Mouse (Mus musculus) limb, embryonic 15.5 days (tissue): ENCODE data around the gene Ppcs. TPM values are rescaled to one million over a fixed set of nuclear protein-coding genes. Genes with fewer than 3 reads are reported as not detected.

Experiments used
- ATAC-seq: fragments of 200-750 bp; cut with Nextera tagmentation; 2 replicates; pipeline ENCODE4 v1.8.0; 2017; ENCODE audit warnings: low read depth, moderate TSS enrichment; ENCODE audit not compliant: insufficient number of reproducible peaks, low FRiP score, low TSS enrichment
- H3K27ac ChIP-seq: fragments of 300-500 bp; sonication (generic); 2 replicates; pipeline ENCODE4 v1.5.1; 2015; ENCODE audit warnings: moderate library complexity, mild to moderate bottlenecking, inconsistent platforms
- H3K27me3 ChIP-seq: fragments of 300-500 bp; sonication (generic); 2 replicates; pipeline ENCODE4 v1.6.1; 2015; ENCODE audit warnings: inconsistent platforms
- H3K36me3 ChIP-seq: fragments of 300-500 bp; sonication (generic); 2 replicates; pipeline ENCODE4 v1.6.1; 2015; ENCODE audit warnings: inconsistent platforms
- H3K4me1 ChIP-seq: fragments of 300-500 bp; sonication (generic); 2 replicates; pipeline ENCODE4 v1.6.1; 2015; ENCODE audit warnings: inconsistent platforms
- H3K4me2 ChIP-seq: fragments of 300-500 bp; sonication (generic); 2 replicates; pipeline ENCODE4 v1.6.1; 2015; ENCODE audit warnings: mild to moderate bottlenecking, inconsistent platforms
- H3K4me3 ChIP-seq: fragments of 300-500 bp; sonication (generic); 2 replicates; pipeline ENCODE4 v1.5.1; 2015; ENCODE audit warnings: mild to moderate bottlenecking, inconsistent platforms
- H3K9ac ChIP-seq: fragments of 300-500 bp; sonication (generic); 2 replicates; pipeline ENCODE4 v1.6.1; 2015; ENCODE audit warnings: inconsistent platforms
- H3K9me3 ChIP-seq: fragments of 300-500 bp; sonication (generic); 2 replicates; pipeline ENCODE4 v1.6.1; 2016; ENCODE audit warnings: inconsistent platforms
- WGBS: fragments of 180-500 bp; shearing (Covaris S2); methylation state at CpG from one replicate; pipeline ENCODE4 v1.1.7; 2015; 5-methylcytosine and 5-hydroxymethylcytosine counted together
- polyA plus RNA-seq: library from polyadenylated mRNA; unstranded; fragments of >200 nt; fragmentation: Nextera tagmentation; extraction: Ambion mirVana; gene quantifications from 2 replicates; pipeline ENCODE4 v1.2.1, GENCODE M21; 2015

Ppcs gene
- polyA plus RNA-seq, 1 experiment from 2014 or later: 26.6 TPM

DNA sequence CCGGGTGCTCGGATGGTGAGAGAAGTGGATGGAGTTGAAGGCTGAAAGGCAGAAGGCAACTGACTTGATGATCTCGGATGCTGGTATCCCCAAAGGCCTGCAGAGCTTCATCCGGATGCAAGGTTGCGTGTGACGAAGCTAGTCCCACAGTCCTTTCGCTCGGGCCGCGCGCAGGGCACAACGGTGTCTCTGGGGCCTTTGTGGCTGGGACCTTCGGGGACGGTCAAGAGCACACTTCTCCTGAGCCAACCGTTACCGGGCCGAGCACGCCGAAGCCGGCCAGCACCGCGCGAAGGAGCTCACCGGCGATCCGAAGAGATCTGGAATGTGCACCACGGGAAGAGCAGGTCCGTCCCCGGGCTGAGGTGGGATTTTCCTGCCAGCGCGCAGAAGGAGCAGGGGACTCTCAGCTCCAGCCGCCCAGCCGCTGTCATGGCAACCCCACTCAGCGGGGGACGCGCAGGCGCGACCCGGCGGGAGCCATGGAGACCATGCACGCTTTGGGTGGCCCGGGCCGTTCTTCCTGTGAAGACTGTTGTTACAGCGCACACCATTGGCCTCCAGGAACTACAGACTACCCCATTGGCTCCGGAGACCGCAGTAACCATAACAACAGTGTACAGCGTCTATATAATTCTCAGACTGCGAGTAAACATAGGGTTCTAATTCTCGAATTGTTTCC is 7.0 kb downstream of the Ppcs start, which contains the start of gene Ccdc30:
Gene Ccdc30 (minus strand): TSS at position 450 of the 682 bp plus-strand sequence.
- no peaks in the 10 kb centered on the region for H3K9me3 ChIP-seq
- WGBS: under 1% methylated on average over 49 of the region's 49 CpGs
- H3K27me3 ChIP-seq: no peaks in the 10 kb centered on the region
- no peak within 1 kb of the TSS for H3K27ac ChIP-seq
- ATAC-seq: peak; percentile 95
- H3K9ac ChIP-seq: 0 out of 2 replicates have a peak within 1 kb of the TSS, but pooled peaks have one; percentile 35
- H3K4me2 ChIP-seq: peak within 1 kb of the TSS; percentile 95
- peaks cover 13% of the 10 kb centered on the region for H3K4me1 ChIP-seq
- H3K4me3 ChIP-seq: peak within 1 kb of the TSS; percentile 57
- peaks cover 11% of the 10 kb centered on the region; the same call in 1 of the 2 replicates for H3K36me3 ChIP-seq

DNA sequence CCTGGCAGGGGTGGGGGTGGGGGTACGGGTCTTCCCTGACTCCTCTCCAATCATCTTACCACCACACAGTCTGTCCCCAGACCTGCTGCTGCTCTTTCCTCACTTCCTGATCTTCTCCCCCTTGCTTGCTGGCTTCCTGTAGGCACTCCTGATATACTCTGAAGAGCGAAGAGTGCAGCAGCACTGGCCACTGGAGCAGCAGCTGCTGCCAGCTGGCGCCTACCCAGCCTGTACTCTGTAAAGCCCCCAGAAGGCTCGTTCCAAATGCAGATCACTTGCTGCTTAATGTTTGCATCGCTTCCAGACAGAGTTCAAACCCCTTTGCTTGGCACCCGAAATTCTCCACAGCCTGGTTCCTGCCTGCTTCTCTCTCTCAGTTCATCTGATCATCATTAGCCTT is 9.4 kb downstream of the Ppcs start:
- no peak overlapping the region for H3K9ac ChIP-seq
- no peak for ATAC-seq
- H3K4me2 ChIP-seq: no peak overlapping the region
- no peak overlapping the region for H3K27ac ChIP-seq
- no peaks in the 10 kb centered on the region for H3K27me3 ChIP-seq
- H3K36me3 ChIP-seq: no peaks in the 10 kb centered on the region
- peaks cover 13% of the 10 kb centered on the region for H3K4me1 ChIP-seq
- no peaks in the 10 kb centered on the region for H3K9me3 ChIP-seq
- WGBS: 44% methylated on average over 6 of the region's 6 CpGs
- H3K4me3 ChIP-seq: no peak overlapping the region

DNA sequence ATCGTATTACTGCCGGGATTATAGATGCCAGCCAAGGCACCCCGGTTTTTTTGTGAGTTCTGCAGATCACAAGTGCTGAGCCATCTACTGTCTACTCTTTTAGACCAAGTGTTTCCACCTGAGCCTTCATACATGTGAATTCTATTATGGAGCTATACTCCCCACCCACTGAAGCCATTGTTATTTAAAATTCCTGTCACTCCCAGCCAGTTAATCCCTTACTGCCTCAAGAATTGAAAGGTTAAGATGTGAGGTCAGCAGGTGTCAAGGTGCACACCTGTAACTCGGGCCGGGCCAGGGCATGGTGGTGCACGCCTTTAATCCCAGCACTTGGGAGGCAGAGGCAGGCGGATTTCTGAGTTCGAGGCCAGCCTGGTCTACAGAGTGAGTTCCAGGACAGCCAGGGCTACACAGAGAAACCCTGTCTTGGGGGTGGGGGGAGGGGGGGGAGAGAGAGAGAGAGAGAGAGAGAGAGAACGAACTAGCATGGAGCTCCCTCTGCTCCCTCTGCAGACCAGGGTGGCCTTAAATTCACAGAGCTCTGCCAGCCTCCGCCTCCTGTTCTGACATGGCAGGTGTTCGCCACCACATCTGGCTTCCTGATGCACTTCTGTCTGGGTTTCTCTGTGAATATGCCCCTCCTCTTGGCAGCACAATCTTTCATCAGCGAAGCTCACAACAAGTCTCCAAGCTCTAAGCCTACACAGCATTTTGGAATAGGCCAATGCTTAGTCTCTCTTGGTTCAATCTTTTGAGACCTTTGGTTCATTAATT is 10.2 kb downstream of the Ppcs start:
- Histone ChIP-seq H3K27me3 (no peaks in the 10 kb centered on the region), H3K9me3 (no peaks in the 10 kb centered on the region), H3K4me1 (peaks cover 13% of the 10 kb centered on the region), H3K27ac (no peak overlapping the region), H3K4me2 (no peak overlapping the region), H3K9ac (no peak overlapping the region), H3K36me3 (no peaks in the 10 kb centered on the region), H3K4me3 (no peak overlapping the region)
- WGBS: 71% methylated on average over 12 of the region's 12 CpGs
- no peak for ATAC-seq

DNA sequence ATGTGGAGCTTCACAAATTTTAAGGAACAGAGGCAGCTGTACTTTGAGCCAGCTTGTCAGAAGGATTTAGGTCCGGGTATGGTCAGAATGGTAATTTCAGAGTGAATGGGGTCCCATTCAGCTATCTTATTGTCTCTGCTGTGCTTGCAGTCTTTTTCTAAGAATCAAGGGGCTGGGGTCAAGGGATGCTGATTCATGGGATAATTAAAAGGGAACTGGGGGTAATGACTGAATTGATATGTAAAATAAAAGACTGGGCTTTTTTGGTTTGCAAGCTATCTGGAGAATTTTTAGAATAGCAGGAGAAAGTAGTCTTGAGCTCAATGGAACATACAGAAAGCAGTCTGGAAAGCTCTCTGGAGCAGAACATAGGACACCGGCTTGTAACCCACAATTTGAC is 18.8 kb downstream of the Ppcs start:
- no peaks in the 10 kb centered on the region for H3K27me3 ChIP-seq
- H3K27ac ChIP-seq: no peak overlapping the region
- 94% methylated on average over 2 of the region's 2 CpGs for WGBS
- no peak overlapping the region for H3K4me3 ChIP-seq
- H3K4me2 ChIP-seq: no peak overlapping the region
- no peak for ATAC-seq
- peaks cover 7% of the 10 kb centered on the region; the same call in 1 of the 2 replicates for H3K9me3 ChIP-seq
- H3K9ac ChIP-seq: no peak overlapping the region
- 0 out of 2 replicates have a peak, but pooled peaks cover 3% of the 10 kb centered on the region for H3K36me3 ChIP-seq
- H3K4me1 ChIP-seq: no peaks in the 10 kb centered on the region

DNA sequence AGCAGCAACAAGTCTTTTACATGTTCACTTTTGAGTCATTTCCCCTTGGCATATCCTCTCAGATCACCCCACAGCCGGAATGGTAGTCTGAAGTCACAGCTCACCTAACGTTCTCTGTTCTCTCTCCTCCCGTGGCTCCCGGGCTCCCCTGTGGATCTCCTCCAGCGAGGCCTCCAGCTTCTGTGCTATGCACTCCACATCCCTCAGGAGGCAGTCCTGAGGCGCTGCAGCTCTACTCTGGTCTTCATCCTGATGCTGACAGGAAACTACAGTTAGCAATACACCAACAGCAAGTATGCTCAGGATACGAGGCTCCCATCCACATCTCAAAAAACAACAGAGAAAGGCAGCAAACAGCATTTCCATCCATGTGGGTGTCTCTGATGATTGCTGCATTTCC is 21.3 kb downstream of the Ppcs start:
- ATAC-seq: no peak
- Histone ChIP-seq H3K27me3 (no peaks in the 10 kb centered on the region), H3K4me2 (no peak overlapping the region), H3K4me1 (no peaks in the 10 kb centered on the region), H3K9ac (no peak overlapping the region), H3K9me3 (peaks cover 7% of the 10 kb centered on the region; the same call in 1 of the 2 replicates), H3K4me3 (no peak overlapping the region), H3K36me3 (0 out of 2 replicates have a peak, but pooled peaks cover 3% of the 10 kb centered on the region), H3K27ac (no peak overlapping the region)
- WGBS: 55% methylated on average over 7 of the region's 7 CpGs

DNA sequence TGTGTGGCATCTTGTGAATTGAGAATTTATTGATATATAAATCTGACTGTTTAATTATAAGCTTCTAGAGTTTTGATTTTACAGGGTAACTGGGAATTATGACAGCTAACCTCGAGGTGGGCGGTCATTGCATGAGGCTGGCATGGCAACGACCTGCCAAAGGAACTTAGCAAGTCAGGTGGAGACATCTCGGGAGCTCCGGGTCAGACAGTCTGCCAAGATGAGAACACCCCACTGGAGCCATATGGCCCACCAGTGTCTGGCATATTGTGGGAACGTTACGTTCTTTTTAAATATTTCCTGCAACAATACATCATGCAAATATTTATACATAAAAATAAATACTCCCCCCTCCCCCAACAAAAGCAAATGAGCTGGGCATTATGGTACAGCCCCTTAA is 23.5 kb downstream of the Ppcs start:
- Histone ChIP-seq H3K4me2 (no peak overlapping the region), H3K27ac (no peak overlapping the region), H3K4me3 (no peak overlapping the region), H3K36me3 (0 out of 2 replicates have a peak, but pooled peaks cover 3% of the 10 kb centered on the region), H3K27me3 (no peaks in the 10 kb centered on the region), H3K9ac (no peak overlapping the region), H3K4me1 (no peaks in the 10 kb centered on the region), H3K9me3 (peaks cover 7% of the 10 kb centered on the region; the same call in 1 of the 2 replicates)
- WGBS: 80% methylated on average over 7 of the region's 7 CpGs
- no peak for ATAC-seq

DNA sequence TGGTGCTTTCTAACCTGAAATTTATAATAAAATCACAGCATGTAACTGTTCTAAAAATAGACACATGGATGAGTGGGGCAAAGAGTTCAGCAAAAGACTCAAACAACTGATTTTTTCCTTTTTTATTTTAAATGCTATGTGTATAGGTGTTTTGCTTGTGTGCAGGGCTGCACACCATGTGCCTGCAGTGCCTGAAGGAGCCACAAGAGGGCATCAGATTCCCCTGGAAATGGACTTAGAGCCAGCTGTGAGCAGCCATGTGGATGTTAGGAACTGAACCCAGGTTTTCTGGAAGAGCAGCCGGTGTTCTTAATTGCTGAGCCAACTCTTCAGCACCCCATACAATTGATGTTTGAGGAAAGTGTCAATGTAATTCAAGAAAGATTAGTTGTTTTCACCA is 31.9 kb downstream of the Ppcs start:
- H3K4me3 ChIP-seq: no peak overlapping the region
- no peaks in the 10 kb centered on the region for H3K36me3 ChIP-seq
- no peak overlapping the region for H3K27ac ChIP-seq
- no peaks in the 10 kb centered on the region for H3K4me1 ChIP-seq
- no peak for ATAC-seq
- H3K4me2 ChIP-seq: no peak overlapping the region
- no peak overlapping the region for H3K9ac ChIP-seq
- 83% methylated on average over 1 of the region's 1 CpGs for WGBS
- no peaks in the 10 kb centered on the region for H3K27me3 ChIP-seq
- H3K9me3 ChIP-seq: no peaks in the 10 kb centered on the region

DNA sequence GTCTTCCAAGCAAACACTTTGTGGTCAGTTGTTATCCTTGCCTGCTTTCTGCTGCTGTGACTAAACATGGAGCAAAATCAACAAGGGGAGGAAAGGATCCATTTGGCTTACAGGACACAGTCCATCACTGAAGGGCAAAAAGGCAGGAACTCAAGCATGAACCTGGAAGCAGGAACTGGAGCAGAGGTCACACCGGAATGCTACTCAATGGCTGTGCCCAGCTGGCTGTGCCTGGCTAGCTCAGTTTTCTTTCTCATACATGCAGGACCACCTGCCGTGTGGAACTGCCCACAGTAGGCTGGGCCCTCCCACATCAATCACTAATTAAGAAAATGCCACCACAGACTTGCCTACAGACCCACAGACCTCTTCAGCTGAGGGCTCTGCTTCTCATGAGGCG is 33.0 kb downstream of the Ppcs start:
- H3K4me2 ChIP-seq: no peak overlapping the region
- ATAC-seq: no peak
- no peak overlapping the region for H3K9ac ChIP-seq
- 61% methylated on average over 3 of the region's 3 CpGs for WGBS
- no peak overlapping the region for H3K4me3 ChIP-seq
- H3K4me1 ChIP-seq: no peaks in the 10 kb centered on the region
- H3K27ac ChIP-seq: no peak overlapping the region
- H3K36me3 ChIP-seq: no peaks in the 10 kb centered on the region
- no peaks in the 10 kb centered on the region for H3K27me3 ChIP-seq
- H3K9me3 ChIP-seq: no peaks in the 10 kb centered on the region

DNA sequence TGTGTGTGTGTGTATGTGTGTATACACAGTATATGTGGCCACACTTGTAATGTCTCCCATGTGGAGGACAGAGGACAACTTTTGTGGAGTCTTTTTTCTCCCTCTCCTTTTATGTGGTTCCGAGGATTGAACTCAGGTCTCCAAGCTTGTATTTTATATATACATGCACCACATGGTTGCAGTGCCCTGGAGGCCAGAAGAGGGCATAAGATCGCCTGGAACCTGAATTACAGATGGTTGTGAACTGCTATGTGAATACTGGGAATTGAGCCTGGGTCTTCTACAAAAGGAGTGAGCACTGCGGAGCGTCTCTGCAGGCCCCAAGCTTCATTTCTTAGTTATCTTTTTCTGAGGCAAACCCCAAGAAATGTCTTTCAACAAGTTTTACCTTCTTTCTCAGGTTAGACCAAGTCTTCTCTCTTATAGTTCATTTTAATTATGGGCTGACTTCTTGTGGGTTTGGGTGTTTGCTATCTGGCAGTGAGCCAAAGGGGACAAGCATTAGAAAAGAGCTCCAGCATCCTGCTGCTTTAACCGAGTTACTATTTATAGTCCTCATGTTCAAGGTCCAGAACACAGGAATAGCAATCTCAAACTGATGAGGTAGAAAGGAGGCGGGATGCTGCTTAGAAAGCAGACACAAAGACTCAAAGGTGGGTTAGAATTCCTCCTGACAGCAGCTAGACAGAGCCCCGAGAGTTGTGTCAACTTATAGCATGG is 40.6 kb downstream of the Ppcs start:
- H3K9me3 ChIP-seq: no peaks in the 10 kb centered on the region
- H3K27ac ChIP-seq: no peak overlapping the region
- H3K4me2 ChIP-seq: no peak overlapping the region
- no peak overlapping the region for H3K4me3 ChIP-seq
- no peak for ATAC-seq
- H3K27me3 ChIP-seq: no peaks in the 10 kb centered on the region
- H3K9ac ChIP-seq: no peak overlapping the region
- no peaks in the 10 kb centered on the region for H3K4me1 ChIP-seq
- 73% methylated on average over 7 of the region's 7 CpGs for WGBS
- H3K36me3 ChIP-seq: no peaks in the 10 kb centered on the region

DNA sequence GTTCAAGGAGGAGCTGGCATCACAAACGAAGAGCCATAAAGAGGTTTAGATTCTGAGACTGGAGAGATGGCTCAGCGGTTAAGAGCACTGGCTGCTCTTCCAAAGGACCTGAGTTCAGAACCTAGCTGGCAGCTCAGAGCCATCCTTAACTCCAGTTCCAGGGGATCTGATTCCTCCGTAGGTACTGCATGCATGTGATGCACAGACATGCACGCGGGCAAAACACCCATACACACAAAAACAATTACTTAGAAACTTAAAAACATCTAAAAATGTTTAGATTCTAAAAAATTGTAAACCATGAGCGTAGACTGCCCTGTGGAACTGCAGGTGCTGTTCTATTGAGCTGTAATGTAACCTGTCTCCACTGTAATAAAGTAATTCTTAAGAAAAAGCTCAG is 52.8 kb downstream of the Ppcs start:
- no peak overlapping the region for H3K9ac ChIP-seq
- H3K27ac ChIP-seq: no peak overlapping the region
- WGBS: 88% methylated on average over 6 of the region's 6 CpGs
- H3K36me3 ChIP-seq: no peaks in the 10 kb centered on the region
- no peaks in the 10 kb centered on the region for H3K4me1 ChIP-seq
- no peaks in the 10 kb centered on the region for H3K27me3 ChIP-seq
- H3K9me3 ChIP-seq: no peaks in the 10 kb centered on the region
- no peak for ATAC-seq
- no peak overlapping the region for H3K4me3 ChIP-seq
- no peak overlapping the region for H3K4me2 ChIP-seq
